Mouse (Mus musculus) C2C12 (cell line): Measurements from ENCODE around the gene Ebf4. TPM values are rescaled to one million over a fixed set of nuclear protein-coding genes. Genes with fewer than 3 reads are reported as not detected.
"Not testable (repeated sequence)": the region's sequence is repeated elsewhere in the genome, so short reads cannot be mapped to it uniquely, and the experiment has no call there.

Source experiments
- H3K27me3 ChIP-seq: one replicate; pipeline ENCODE4 v1.6.1; 2011; ENCODE audit not compliant: control insufficient read depth, insufficient read depth, insufficient read length
- H3K36me3 ChIP-seq: one replicate; pipeline ENCODE4 v1.6.1; 2011; ENCODE audit not compliant: control insufficient read depth, insufficient read depth
- H3K4me3 ChIP-seq: one replicate; pipeline ENCODE4 v1.5.1; 2011; ENCODE audit warnings: mild to moderate bottlenecking, control low read depth; ENCODE audit not compliant: poor library complexity, insufficient read depth, severe bottlenecking
- H3K79me2 ChIP-seq: one replicate; pipeline ENCODE4 v1.6.1; 2011; ENCODE audit not compliant: control insufficient read depth, insufficient read depth
- H3K79me3 ChIP-seq: one replicate; pipeline ENCODE4 v1.6.1; 2011; ENCODE audit warnings: low read depth, control low read depth
- H3ac ChIP-seq: one replicate; pipeline ENCODE3; 2011; ENCODE audit warnings: low read depth; ENCODE audit not compliant: control insufficient read depth, insufficient read length
- CEBPB ChIP-seq: IDR thresholded peaks from one replicate; pipeline ENCODE4 v1.6.1; 2011; ENCODE audit warnings: low read depth, mild to moderate bottlenecking, control low read depth, moderate library complexity
- CTCF ChIP-seq: IDR thresholded peaks from one replicate; pipeline ENCODE4 v1.5.1; 2011; ENCODE audit not compliant: control insufficient read depth, insufficient read depth, insufficient read length
- FOSL1 ChIP-seq: IDR thresholded peaks from one replicate; pipeline ENCODE4 v1.8.0; 2011; ENCODE audit warnings: mild to moderate bottlenecking, low read length; ENCODE audit not compliant: poor library complexity, insufficient read depth, severe bottlenecking
- MAX ChIP-seq: IDR thresholded peaks from one replicate; pipeline ENCODE4 v1.6.1; 2011; ENCODE audit warnings: mild to moderate bottlenecking, control low read depth
- MYOD1 ChIP-seq: IDR thresholded peaks from one replicate; pipeline ENCODE4 v1.6.1; 2011; ENCODE audit warnings: low read depth; ENCODE audit not compliant: control insufficient read depth, insufficient read length
- MYOG ChIP-seq: IDR thresholded peaks from one replicate; pipeline ENCODE4 v1.6.1; 2011; ENCODE audit not compliant: control insufficient read depth, insufficient read length; ENCODE audit errors: extremely low read depth
- USF1 ChIP-seq: IDR thresholded peaks from one replicate; pipeline ENCODE4 v1.6.1; 2011; ENCODE audit warnings: low read depth, mild to moderate bottlenecking, control low read depth, moderate library complexity
- polyA plus RNA-seq: library from polyadenylated mRNA; unstranded; fragments of >200 nt; fragmentation: generic; extraction: Trizol; gene quantifications from one replicate; pipeline ENCODE4 v1.2.1, GENCODE M21; 2012; ENCODE audit warnings: missing spikeins

Gene Ebf4
- polyA plus RNA-seq, 1 experiment = 0.07 TPM

DNA sequence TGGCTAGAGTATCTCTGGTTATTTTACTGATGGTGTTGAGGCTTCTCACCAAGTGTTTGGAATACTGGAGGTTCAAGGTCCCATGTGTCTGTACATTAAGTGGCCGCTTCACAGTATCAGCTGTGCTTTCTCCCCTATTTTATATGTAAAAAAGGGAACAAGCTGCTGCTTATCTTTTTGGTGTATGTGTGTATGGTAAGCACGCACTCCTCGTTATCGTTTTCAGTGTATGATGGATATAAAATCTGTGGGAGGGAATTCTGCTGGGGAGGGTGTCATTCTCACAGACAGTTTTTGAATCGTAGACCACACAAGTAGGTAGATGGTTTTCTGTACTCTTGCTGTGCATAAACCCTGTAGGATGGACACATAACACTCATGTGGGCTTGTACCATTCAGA, 62.6 kb downstream of the Ebf4 start:
- no peak for TF ChIP-seq USF1
- TF ChIP-seq CTCF = no peak
- TF ChIP-seq FOSL1 = no peak
- no peak for TF ChIP-seq MAX
- no peak for TF ChIP-seq CEBPB
- no peak for TF ChIP-seq MYOG
- no peak for TF ChIP-seq MYOD1
- H3K36me3 ChIP-seq = no peaks in the 10 kb centered on the region

DNA sequence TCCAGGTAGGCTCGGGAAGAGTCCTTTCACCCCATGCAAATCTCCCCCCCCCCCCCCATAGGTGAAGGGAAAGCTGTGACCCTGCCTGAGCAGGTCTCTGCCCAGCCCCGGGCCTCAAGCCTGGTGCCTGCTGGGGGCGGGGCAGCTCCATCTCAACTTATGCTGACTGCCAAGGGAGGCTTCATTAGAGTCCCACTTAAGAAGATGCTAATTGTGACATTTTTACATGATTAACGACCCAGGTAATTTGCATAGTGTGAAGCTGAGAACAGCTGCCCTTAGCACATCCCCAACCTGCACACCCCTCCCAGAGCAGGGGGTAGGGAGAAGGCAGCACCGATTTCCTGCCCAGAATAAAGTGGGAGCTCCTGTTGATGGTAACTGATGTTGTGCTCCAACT, 63.9 kb downstream of the Ebf4 start:
- Histone ChIP-seq H3K79me2 (no peaks in the 10 kb centered on the region), H3K4me3 (no peak overlapping the region), H3K36me3 (no peaks in the 10 kb centered on the region), H3ac (no peak overlapping the region), H3K27me3 (peaks cover 73% of the 10 kb centered on the region), H3K79me3 (no peaks in the 10 kb centered on the region)
- no peak for TF ChIP-seq FOSL1
- TF ChIP-seq MYOG = no peak
- no peak for TF ChIP-seq MAX

More for the DNA sequence above, 62.6 kb downstream of the Ebf4 start:
- H3K27me3 ChIP-seq = peaks cover 71% of the 10 kb centered on the region
- H3ac ChIP-seq = no peak overlapping the region
- no peak overlapping the region for H3K4me3 ChIP-seq
- no peaks in the 10 kb centered on the region for H3K79me3 ChIP-seq
- H3K79me2 ChIP-seq = no peaks in the 10 kb centered on the region

DNA sequence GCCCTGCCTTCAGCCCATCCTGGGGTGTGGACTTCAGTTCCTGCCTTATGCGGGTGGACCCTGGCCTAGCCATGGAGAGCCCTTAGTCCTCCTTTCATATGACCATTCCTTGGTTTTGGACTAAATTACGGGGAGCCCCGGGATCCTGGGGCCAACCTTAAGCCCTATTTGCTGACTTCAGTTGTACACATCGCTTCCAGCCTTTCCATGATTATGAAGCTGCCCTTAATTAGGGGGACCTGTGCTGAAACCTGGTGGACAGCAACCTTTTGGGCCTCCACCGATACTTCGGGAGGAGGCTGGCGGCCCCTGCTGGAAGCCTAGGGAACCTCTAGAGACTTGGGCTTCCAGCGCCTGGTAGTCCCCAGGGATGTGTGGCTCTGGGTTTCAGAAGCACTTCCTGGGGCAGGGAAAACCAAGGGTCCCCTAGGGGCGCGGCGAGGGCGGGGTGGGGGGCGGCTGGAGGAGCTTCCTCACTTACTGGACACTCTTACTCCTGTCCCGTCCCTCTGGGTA, 67.6 kb downstream of the Ebf4 start:
- no peak overlapping the region for H3K4me3 ChIP-seq
- H3K27me3 ChIP-seq = peaks cover 73% of the 10 kb centered on the region
- TF ChIP-seq MYOG = no peak
- TF ChIP-seq CTCF = peak; percentile 70
- no peaks in the 10 kb centered on the region for H3K36me3 ChIP-seq
- H3ac ChIP-seq = no peak overlapping the region
- no peaks in the 10 kb centered on the region for H3K79me2 ChIP-seq
- no peaks in the 10 kb centered on the region for H3K79me3 ChIP-seq

GRCm38 (mm10) chr2:130365211-130366094, 70.5 kb downstream of the Ebf4 start:
- Histone ChIP-seq H3K4me3 (no peak overlapping the region), H3K27me3 (peaks cover 72% of the 10 kb centered on the region)

GRCm38 (mm10) chr2:130367386-130367785, 72.4 kb downstream of the Ebf4 start:
- Histone ChIP-seq H3K4me3 (no peak overlapping the region), H3K36me3 (no peaks in the 10 kb centered on the region), H3ac (no peak overlapping the region), H3K79me2 (no peaks in the 10 kb centered on the region), H3K27me3 (peaks cover 58% of the 10 kb centered on the region), H3K79me3 (no peaks in the 10 kb centered on the region)
- TF ChIP-seq MAX (no peak), FOSL1 (no peak), MYOG (no peak), MYOD1 (no peak), CTCF (no peak), USF1 (no peak), CEBPB (no peak)

More at GRCm38 (mm10) chr2:130365211-130366094, 70.5 kb downstream of the Ebf4 start:
- TF ChIP-seq FOSL1 = no peak
- TF ChIP-seq MYOD1 = no peak
- TF ChIP-seq CTCF = no peak
- no peak for TF ChIP-seq MYOG
- TF ChIP-seq USF1 = peak; percentile 65
- Histone ChIP-seq H3K79me2 (no peaks in the 10 kb centered on the region), H3ac (no peak overlapping the region), H3K36me3 (no peaks in the 10 kb centered on the region), H3K79me3 (no peaks in the 10 kb centered on the region)

DNA sequence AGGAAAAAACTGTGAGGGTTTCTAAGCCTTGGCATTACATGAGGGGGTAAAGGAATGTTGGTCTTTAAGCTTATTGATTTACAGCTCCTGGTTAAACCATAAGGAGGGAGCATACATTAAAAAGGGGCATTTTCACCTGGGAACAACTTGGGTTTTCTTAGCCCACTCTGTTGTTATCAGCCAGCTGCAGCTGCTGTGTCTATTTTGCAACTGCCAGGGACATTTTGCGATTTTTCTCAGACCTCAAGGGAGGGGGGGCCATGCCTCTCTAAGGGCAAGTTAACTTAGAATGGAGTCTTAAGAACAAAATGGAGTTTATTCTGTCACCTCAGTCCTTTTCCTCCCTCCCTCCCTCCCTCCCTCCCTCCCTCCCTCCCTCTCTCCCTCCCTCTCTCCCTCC, 78.1 kb downstream of the Ebf4 start:
- H3K27me3 ChIP-seq = peaks cover 40% of the 10 kb centered on the region
- not testable (repeated sequence) for H3ac ChIP-seq, H3K79me2 ChIP-seq, H3K79me3 ChIP-seq, H3K4me3 ChIP-seq, H3K36me3 ChIP-seq
